Mouse (Mus musculus): ENCODE measurements around the gene Sorcs2. TPM values are rescaled to one million over a fixed set of nuclear protein-coding genes. Genes with fewer than 3 reads are reported as not detected.
"Not testable (repeated sequence)": the region's sequence is repeated elsewhere in the genome, so short reads cannot be mapped to it uniquely, and the experiment has no call there.

The Sorcs2 gene
- polyA plus RNA-seq, 1 experiment from 2014 or later = 3.1 TPM

DNA sequence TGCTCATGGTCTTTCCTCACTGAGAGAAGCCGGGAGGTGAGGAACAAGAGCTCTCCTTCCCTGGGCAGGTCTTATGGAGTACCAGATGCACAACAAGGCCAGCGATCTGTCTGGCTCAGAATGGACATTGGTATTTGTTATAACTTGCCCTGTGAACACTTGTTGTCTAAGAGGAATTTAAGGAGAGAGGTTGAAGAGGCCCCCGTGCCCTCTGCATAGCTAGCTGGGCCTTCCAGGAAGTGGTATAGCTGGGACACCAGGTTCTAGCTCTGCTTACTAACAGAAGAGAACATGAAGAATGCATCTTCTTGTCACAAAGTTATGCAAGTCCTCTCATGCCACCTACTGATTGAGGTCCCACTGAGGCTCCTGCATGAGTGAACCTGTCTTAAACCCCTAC, 149.9 kb downstream of the Sorcs2 start:
- H3K4me2 ChIP-seq (replicated peaks; ENCODE audit: low read depth) = no peak overlapping the region
- no peak for DNase-seq (ENCODE audit: low spot score)
- no peaks in the 10 kb centered on the region for H3K9me3 ChIP-seq (ENCODE audit: control insufficient read depth, low read length)
- 75% methylated on average over 3 of the region's 3 CpGs for WGBS
- H3K27ac ChIP-seq (replicated peaks) = no peak overlapping the region
- no peak overlapping the region for H3K9ac ChIP-seq (ENCODE audit: low read length)
- H3K4me1 ChIP-seq (replicated peaks; ENCODE audit: control insufficient read depth, insufficient read depth) = no peaks in the 10 kb centered on the region
- no peaks in the 10 kb centered on the region for H3K27me3 ChIP-seq (ENCODE audit: control insufficient read depth, insufficient read depth, low read length)
- no peaks in the 10 kb centered on the region for H3K36me3 ChIP-seq (ENCODE audit: control insufficient read depth, insufficient read depth, low read length)
- H3K4me3 ChIP-seq (ENCODE audit: low read depth, low read length) = no peak overlapping the region
- TF ChIP-seq EP300 (optimal IDR thresholded peaks at IDR 0.05) = no peak
- peak; percentile 15; the same call in 1 of the 2 replicates for TF ChIP-seq CTCF (IDR thresholded peaks at IDR 0.05; ENCODE audit: low read depth)
- ATAC-seq (ENCODE audit: low FRiP score, low TSS enrichment) = no peak

DNA sequence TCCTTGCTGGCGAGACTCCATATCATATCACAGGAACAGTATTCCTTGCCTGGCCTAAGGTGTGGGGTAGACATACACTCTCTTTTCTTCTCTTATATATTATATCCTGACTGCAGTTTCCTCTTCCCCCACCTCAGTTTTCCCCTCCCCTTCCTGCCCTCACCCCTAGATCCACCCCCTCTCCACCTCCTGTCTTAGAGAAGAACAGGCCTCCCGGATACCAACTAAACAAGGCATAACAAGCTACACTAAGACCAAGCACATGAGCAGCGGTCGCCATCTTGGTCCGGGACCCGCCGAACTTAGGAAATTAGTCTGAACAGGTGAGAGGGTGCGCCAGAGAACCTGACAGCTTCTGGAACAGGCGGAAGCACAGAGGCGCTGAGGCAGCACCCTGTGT, 160.4 kb downstream of the Sorcs2 start:
- not testable (repeated sequence) for H3K4me1 ChIP-seq (replicated peaks; ENCODE audit: control insufficient read depth, insufficient read depth); ATAC-seq (ENCODE audit: low FRiP score, low TSS enrichment); H3K36me3 ChIP-seq (ENCODE audit: control insufficient read depth, insufficient read depth, low read length); H3K4me3 ChIP-seq (ENCODE audit: low read depth, low read length); H3K27me3 ChIP-seq (ENCODE audit: control insufficient read depth, insufficient read depth, low read length); H3K9ac ChIP-seq (ENCODE audit: low read length); H3K4me2 ChIP-seq (replicated peaks; ENCODE audit: low read depth); H3K9me3 ChIP-seq (ENCODE audit: control insufficient read depth, low read length); DNase-seq (ENCODE audit: low spot score); H3K27ac ChIP-seq (replicated peaks)
- 95% methylated on average over 7 of the region's 10 CpGs for WGBS

DNA sequence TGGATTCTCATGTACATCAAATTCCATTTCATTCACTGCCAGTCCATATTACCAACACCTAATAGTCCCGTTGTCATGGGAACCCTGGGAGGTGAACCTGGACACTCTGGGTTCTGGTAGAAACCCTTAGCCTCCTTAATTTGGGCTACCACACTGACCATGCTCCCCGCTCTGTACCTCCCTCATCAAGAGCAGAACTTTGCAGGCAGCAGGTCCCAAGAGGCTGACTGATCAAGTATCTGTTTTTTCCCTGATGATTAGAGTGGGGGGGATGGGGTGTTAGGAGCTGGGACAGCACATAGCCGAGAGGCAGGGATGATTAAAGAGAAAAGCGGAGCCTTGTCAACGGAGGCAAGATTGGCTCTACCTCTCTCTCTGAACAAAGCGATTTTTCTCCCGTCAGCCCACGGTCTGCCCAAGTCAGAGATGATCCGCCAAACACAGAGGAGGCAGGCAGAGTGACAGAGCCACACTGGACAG, 167.6 kb downstream of the Sorcs2 start:
- no peaks in the 10 kb centered on the region for H3K27me3 ChIP-seq (ENCODE audit: control insufficient read depth, insufficient read depth, low read length)
- H3K4me3 ChIP-seq (ENCODE audit: low read depth, low read length) = no peak overlapping the region
- H3K9ac ChIP-seq (ENCODE audit: low read length) = no peak overlapping the region
- no peak for DNase-seq (ENCODE audit: low spot score)
- H3K27ac ChIP-seq (replicated peaks) = no peak overlapping the region
- no peaks in the 10 kb centered on the region for H3K9me3 ChIP-seq (ENCODE audit: control insufficient read depth, low read length)
- no peak for ATAC-seq (ENCODE audit: low FRiP score, low TSS enrichment)
- WGBS = 56% methylated on average over 9 of the region's 9 CpGs
- no peaks in the 10 kb centered on the region for H3K36me3 ChIP-seq (ENCODE audit: control insufficient read depth, insufficient read depth, low read length)
- H3K4me1 ChIP-seq (replicated peaks; ENCODE audit: control insufficient read depth, insufficient read depth) = no peaks in the 10 kb centered on the region
- H3K4me2 ChIP-seq (replicated peaks; ENCODE audit: low read depth) = no peak overlapping the region
- TF ChIP-seq CTCF (IDR thresholded peaks at IDR 0.05; ENCODE audit: low read depth) = no peak
- TF ChIP-seq EP300 (optimal IDR thresholded peaks at IDR 0.05) = no peak

- no peaks in the 10 kb centered on the region for H3K27me3 ChIP-seq (ENCODE audit: control insufficient read depth, insufficient read depth, low read length)
- no peaks in the 10 kb centered on the region for H3K9me3 ChIP-seq (ENCODE audit: control insufficient read depth, low read length)
- no peak overlapping the region for H3K27ac ChIP-seq (replicated peaks)
- DNase-seq (ENCODE audit: low spot score) (no peak), ATAC-seq (ENCODE audit: low FRiP score, low TSS enrichment) (no peak)
- WGBS = 73% methylated on average over 23 of the region's 23 CpGs
- no peak overlapping the region for H3K4me2 ChIP-seq (replicated peaks; ENCODE audit: low read depth)
- H3K4me3 ChIP-seq (ENCODE audit: low read depth, low read length) = no peak overlapping the region
- no peak overlapping the region for H3K9ac ChIP-seq (ENCODE audit: low read length)
- no peaks in the 10 kb centered on the region for H3K36me3 ChIP-seq (ENCODE audit: control insufficient read depth, insufficient read depth, low read length)
- H3K4me1 ChIP-seq (replicated peaks; ENCODE audit: control insufficient read depth, insufficient read depth) = no peaks in the 10 kb centered on the region; the same call in 1 of the 2 replicates
- no peak for TF ChIP-seq EP300 (optimal IDR thresholded peaks at IDR 0.05)
- no peak for TF ChIP-seq CTCF (IDR thresholded peaks at IDR 0.05; ENCODE audit: low read depth)
Observed at GRCm38 (mm10) chr5:36228405-36229370, 169.3 kb downstream of the Sorcs2 start.

DNA sequence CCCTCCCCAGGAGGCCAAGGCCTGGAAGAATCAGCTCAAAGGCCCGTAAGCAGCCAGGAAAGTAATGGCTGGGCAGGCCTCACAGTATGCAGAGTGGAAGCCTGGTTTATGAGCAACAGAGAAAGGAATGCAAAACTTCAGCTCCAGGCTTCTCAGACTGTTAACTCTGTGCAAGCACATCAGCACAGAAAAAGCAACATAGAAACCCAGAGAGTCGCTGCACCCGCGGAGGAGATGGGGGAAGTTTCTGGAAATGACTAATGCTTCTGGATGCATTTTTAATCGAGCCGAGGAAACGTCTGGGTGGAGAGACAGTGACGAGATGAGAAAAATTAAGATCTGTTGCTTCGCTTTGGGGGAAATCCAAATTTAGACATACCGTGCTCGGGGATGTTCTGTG, 171.6 kb downstream of the Sorcs2 start:
- Histone ChIP-seq H3K4me2 (replicated peaks; ENCODE audit: low read depth) (no peak overlapping the region), H3K36me3 (ENCODE audit: control insufficient read depth, insufficient read depth, low read length) (no peaks in the 10 kb centered on the region), H3K9ac (ENCODE audit: low read length) (no peak overlapping the region), H3K4me1 (replicated peaks; ENCODE audit: control insufficient read depth, insufficient read depth) (no peaks in the 10 kb centered on the region; the same call in 1 of the 2 replicates), H3K4me3 (ENCODE audit: low read depth, low read length) (no peak overlapping the region), H3K27ac (replicated peaks) (peak overlapping the region; percentile 82), H3K9me3 (ENCODE audit: control insufficient read depth, low read length) (no peaks in the 10 kb centered on the region), H3K27me3 (ENCODE audit: control insufficient read depth, insufficient read depth, low read length) (no peaks in the 10 kb centered on the region)
- DNase-seq (ENCODE audit: low spot score) = no peak
- peak; percentile 62; the same call in 1 of the 2 replicates for ATAC-seq (ENCODE audit: low FRiP score, low TSS enrichment)
- TF ChIP-seq EP300 (optimal IDR thresholded peaks at IDR 0.05) = no peak
- TF ChIP-seq CTCF (IDR thresholded peaks at IDR 0.05; ENCODE audit: low read depth) = no peak
- 32% methylated on average over 11 of the region's 11 CpGs for WGBS

DNA sequence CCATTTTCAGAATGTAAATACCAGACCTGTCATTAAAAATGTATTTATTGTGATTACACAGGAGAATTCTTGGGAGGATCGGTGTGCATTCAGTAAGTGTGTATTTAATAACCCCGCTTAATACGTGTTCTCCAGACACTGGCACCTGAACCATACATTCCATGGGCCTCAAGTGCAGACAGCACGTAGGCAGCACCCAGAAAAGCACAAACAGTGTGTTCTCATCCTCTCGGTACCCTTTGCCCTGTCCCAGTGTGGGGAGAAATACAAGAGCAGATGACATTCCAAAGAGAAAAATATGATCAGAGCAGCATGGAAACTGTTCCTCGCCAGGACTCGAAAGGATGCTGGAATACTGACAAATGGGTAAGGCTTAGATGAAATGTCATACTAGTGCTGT, 172.1 kb downstream of the Sorcs2 start:
- no peaks in the 10 kb centered on the region for H3K9me3 ChIP-seq (ENCODE audit: control insufficient read depth, low read length)
- no peaks in the 10 kb centered on the region for H3K36me3 ChIP-seq (ENCODE audit: control insufficient read depth, insufficient read depth, low read length)
- H3K27me3 ChIP-seq (ENCODE audit: control insufficient read depth, insufficient read depth, low read length) = no peaks in the 10 kb centered on the region
- no peak overlapping the region for H3K9ac ChIP-seq (ENCODE audit: low read length)
- 51% methylated on average over 7 of the region's 7 CpGs for WGBS
- peak overlapping the region; percentile 82 for H3K27ac ChIP-seq (replicated peaks)
- no peaks in the 10 kb centered on the region; the same call in 1 of the 2 replicates for H3K4me1 ChIP-seq (replicated peaks; ENCODE audit: control insufficient read depth, insufficient read depth)
- DNase-seq (ENCODE audit: low spot score) = no peak
- H3K4me3 ChIP-seq (ENCODE audit: low read depth, low read length) = no peak overlapping the region
- no peak for ATAC-seq (ENCODE audit: low FRiP score, low TSS enrichment)
- H3K4me2 ChIP-seq (replicated peaks; ENCODE audit: low read depth) = no peak overlapping the region
- TF ChIP-seq EP300 (optimal IDR thresholded peaks at IDR 0.05) = no peak
- no peak for TF ChIP-seq CTCF (IDR thresholded peaks at IDR 0.05; ENCODE audit: low read depth)

Data from stomach, postnatal 0 days (tissue).